ENCODE assay signal across 23 mouse cellular contexts in genomic region chr1:38715621-38716020, GRCm38 (mm10). TPM values are rescaled to one million over a fixed set of nuclear protein-coding genes. Genes with fewer than 3 reads are reported as not detected.
DNase-seq lines count a peak whose midpoint lies in the region; ATAC-seq lines count a peak whose summit lies in the region.
"Had no signal": no experiment of that assay in that cellular context is flagged by ENCODE, and none has a peak within 500 bp of the region (broad histone marks: within the 10 kb centered on the region; RNA-seq: fewer than 3 reads in every experiment).

No protein-coding gene starts in this region.

- ATAC-seq in kidney, embryonic 15.5 days (replicated peaks; ENCODE audit: low FRiP score): no peak
- ATAC-seq in intestine, embryonic 16.5 days: no peak
- ATAC-seq: activated CD4-positive, CD25-positive, alpha-beta regulatory T cell, adult 4 months; forebrain, embryonic 16.5 days; inflammation-experienced regulatory T-cells, adult 6 months; Patski had no signal

- no peaks in the 10 kb centered on the region for H3K27me3 ChIP-seq in kidney, embryonic 15.5 days
- no peaks in the 10 kb centered on the region for H3K27me3 ChIP-seq in intestine, embryonic 16.5 days (replicated peaks; ENCODE audit: control insufficient read depth, insufficient read depth, low read length)
- H3K27me3 ChIP-seq: embryonic facial prominence, embryonic 12.5 days; forebrain, embryonic 12.5 days; heart, embryonic 13.5 days; hindbrain, embryonic 15.5 days; Patski had no signal

- 62% methylated on average over 4 of the region's 4 CpGs for WGBS in kidney, embryonic 15.5 days
- 54% methylated on average over 4 of the region's 4 CpGs for WGBS in intestine, embryonic 16.5 days

- H3K4me2 ChIP-seq in kidney, embryonic 15.5 days: no peak overlapping the region
- no peak overlapping the region for H3K4me2 ChIP-seq in intestine, embryonic 16.5 days (ENCODE audit: low read depth, low read length)
- H3K4me2 ChIP-seq: embryonic facial prominence, embryonic 12.5 days; forebrain, embryonic 12.5 days; heart, embryonic 13.5 days; hindbrain, embryonic 15.5 days had no signal

- H3K4me3 ChIP-seq in kidney, embryonic 15.5 days (replicated peaks): no peak overlapping the region
- H3K4me3 ChIP-seq in intestine, embryonic 16.5 days (ENCODE audit: low read length): no peak overlapping the region
- H3K4me3 ChIP-seq: embryonic facial prominence, embryonic 12.5 days; forebrain, embryonic 12.5 days; heart, embryonic 13.5 days; hindbrain, embryonic 15.5 days had no signal

- DNase-seq in kidney, postnatal 14 days: no peak
- DNase-seq in 3T3-L1 (ENCODE audit: low read depth, low spot score) (peak; percentile 50), 416B (ENCODE audit: low read depth) (peak; percentile 69)
- no peak for DNase-seq in ovary, postnatal 36 days (ENCODE audit: low spot score)
- DNase-seq: adrenal gland, adult 2 months; adrenal gland, postnatal 25 days; cerebellum, adult 11 months; cerebellum, adult 8-10 months; cerebellum, postnatal 14 days; embryo, embryonic 11 days; gastrocnemius, postnatal 10 days; heart, postnatal 36 days had no signal

- no peak overlapping the region for H3K9ac ChIP-seq in kidney, embryonic 15.5 days
- H3K9ac ChIP-seq in intestine, embryonic 16.5 days (ENCODE audit: low read depth, low read length): no peak overlapping the region
- H3K9ac ChIP-seq: embryonic facial prominence, embryonic 12.5 days; forebrain, embryonic 12.5 days; heart, embryonic 13.5 days; hindbrain, embryonic 15.5 days had no signal

- no peaks in the 10 kb centered on the region for H3K4me1 ChIP-seq in kidney, embryonic 15.5 days
- H3K4me1 ChIP-seq in intestine, embryonic 16.5 days (ENCODE audit: control insufficient read depth, insufficient read depth, low read length): no peaks in the 10 kb centered on the region
- H3K4me1 ChIP-seq: embryonic facial prominence, embryonic 12.5 days; forebrain, embryonic 12.5 days; heart, embryonic 13.5 days; hindbrain, embryonic 15.5 days had no signal

- H3K36me3 ChIP-seq in kidney, embryonic 15.5 days: no peaks in the 10 kb centered on the region
- no peaks in the 10 kb centered on the region for H3K36me3 ChIP-seq in intestine, embryonic 16.5 days (ENCODE audit: control insufficient read depth, insufficient read depth, low read length)
- H3K36me3 ChIP-seq: embryonic facial prominence, embryonic 12.5 days; forebrain, embryonic 12.5 days; heart, embryonic 13.5 days; hindbrain, embryonic 15.5 days had no signal

- H3K27ac ChIP-seq in kidney, embryonic 15.5 days: peak overlapping the region; percentile 51
- H3K27ac ChIP-seq in intestine, embryonic 16.5 days (ENCODE audit: low read length): 0 out of 2 replicates have a peak overlapping the region, but pooled peaks have one; percentile 31
- H3K27ac ChIP-seq: embryonic facial prominence, embryonic 12.5 days; forebrain, embryonic 12.5 days; heart, embryonic 13.5 days; hindbrain, embryonic 15.5 days had no signal

- no peaks in the 10 kb centered on the region for H3K9me3 ChIP-seq in kidney, embryonic 15.5 days (replicated peaks)
- 0 out of 2 replicates have a peak, but pooled peaks cover 5% of the 10 kb centered on the region for H3K9me3 ChIP-seq in intestine, embryonic 16.5 days (ENCODE audit: control insufficient read depth, low read length)
- H3K9me3 ChIP-seq: embryonic facial prominence, embryonic 12.5 days; forebrain, embryonic 12.5 days; hindbrain, embryonic 15.5 days had no signal

RNA-seq across cellular contexts. Expression of gene Aff3, which starts 50.9 kb away (rescaled TPM):
- 7.5 and 9.1 TPM in 2 replicates for polyA plus RNA-seq in kidney, embryonic 15.5 days (2015; fragmentation: Nextera tagmentation; extraction: Ambion mirVana)
- 2.1 TPM in 2 replicates for polyA plus RNA-seq in intestine, embryonic 16.5 days (2015; fragmentation: Nextera tagmentation; extraction: Ambion mirVana)
- polyA plus RNA-seq: C2C12 had no signal

Comparison
In these comparisons a context has a peak if more than half of its experiments do, and no peak if none do; other contexts are left out.
1. DNase-seq: peak in 3T3-L1 (single experiment) and 416B (single experiment); none in kidney, postnatal 14 days (single experiment) and ovary, postnatal 36 days (single experiment).